Mouse (Mus musculus) liver, embryonic 13.5 days (tissue): Measurements from ENCODE around the gene Drap1. TPM values are rescaled to one million over a fixed set of nuclear protein-coding genes. Genes with fewer than 3 reads are reported as not detected.
A peak's percentile ranks its signal among the peaks of the same experiment; 100 is the strongest.

ENCODE experiments used
- ATAC-seq: fragments of 200-750 bp; cut with Nextera tagmentation; 2 replicates; pipeline ENCODE4 v1.8.0; 2017; ENCODE audit warnings: low read depth, mild to moderate bottlenecking, moderate number of reproducible peaks, moderate library complexity
- DNase-seq: peaks from one replicate; pipeline ENCODE4 v3.0.0; 2022
- H3K27ac ChIP-seq: fragments of 300-500 bp; sonication (generic); 2 replicates; pipeline ENCODE4 v1.5.1; 2015; ENCODE audit warnings: moderate library complexity, mild to moderate bottlenecking, inconsistent platforms
- H3K27me3 ChIP-seq: fragments of 300-500 bp; sonication (generic); 2 replicates; pipeline ENCODE4 v1.6.1; 2015; ENCODE audit warnings: mild to moderate bottlenecking, inconsistent platforms
- H3K36me3 ChIP-seq: fragments of 300-500 bp; sonication (generic); 2 replicates; pipeline ENCODE4 v1.6.1; 2015; ENCODE audit warnings: mild to moderate bottlenecking, inconsistent platforms
- H3K4me1 ChIP-seq: fragments of 300-500 bp; sonication (generic); replicated peaks from 2 replicates; pipeline ENCODE4 v1.6.1; 2015; ENCODE audit warnings: inconsistent platforms
- H3K4me2 ChIP-seq: fragments of 300-500 bp; sonication (generic); 2 replicates; pipeline ENCODE4 v1.6.1; 2015; ENCODE audit warnings: inconsistent platforms, mild to moderate bottlenecking, moderate library complexity
- H3K4me3 ChIP-seq: fragments of 300-500 bp; sonication (generic); replicated peaks from 2 replicates; pipeline ENCODE4 v1.5.1; 2015; ENCODE audit warnings: mild to moderate bottlenecking, inconsistent platforms
- H3K9ac ChIP-seq: fragments of 300-500 bp; sonication (generic); 2 replicates; pipeline ENCODE4 v1.6.1; 2015; ENCODE audit warnings: mild to moderate bottlenecking, inconsistent platforms
- H3K9me3 ChIP-seq: fragments of 300-500 bp; sonication (generic); replicated peaks from 2 replicates; pipeline ENCODE4 v1.6.1; 2016; ENCODE audit warnings: inconsistent platforms
- WGBS: fragments of 180-500 bp; shearing (Covaris S2); methylation state at CpG from one replicate; pipeline ENCODE4 v1.1.7; 2015; ENCODE audit not compliant: insufficient replicate concordance; 5-methylcytosine and 5-hydroxymethylcytosine counted together
- polyA plus RNA-seq: library from polyadenylated mRNA; unstranded; fragments of >200 nt; fragmentation: Nextera tagmentation; extraction: Ambion mirVana; gene quantifications from 2 replicates; pipeline ENCODE4 v1.2.1, GENCODE M21; 2015

Gene Drap1
- polyA plus RNA-seq, 1 experiment from 2014 or later: 90.0 TPM

DNA sequence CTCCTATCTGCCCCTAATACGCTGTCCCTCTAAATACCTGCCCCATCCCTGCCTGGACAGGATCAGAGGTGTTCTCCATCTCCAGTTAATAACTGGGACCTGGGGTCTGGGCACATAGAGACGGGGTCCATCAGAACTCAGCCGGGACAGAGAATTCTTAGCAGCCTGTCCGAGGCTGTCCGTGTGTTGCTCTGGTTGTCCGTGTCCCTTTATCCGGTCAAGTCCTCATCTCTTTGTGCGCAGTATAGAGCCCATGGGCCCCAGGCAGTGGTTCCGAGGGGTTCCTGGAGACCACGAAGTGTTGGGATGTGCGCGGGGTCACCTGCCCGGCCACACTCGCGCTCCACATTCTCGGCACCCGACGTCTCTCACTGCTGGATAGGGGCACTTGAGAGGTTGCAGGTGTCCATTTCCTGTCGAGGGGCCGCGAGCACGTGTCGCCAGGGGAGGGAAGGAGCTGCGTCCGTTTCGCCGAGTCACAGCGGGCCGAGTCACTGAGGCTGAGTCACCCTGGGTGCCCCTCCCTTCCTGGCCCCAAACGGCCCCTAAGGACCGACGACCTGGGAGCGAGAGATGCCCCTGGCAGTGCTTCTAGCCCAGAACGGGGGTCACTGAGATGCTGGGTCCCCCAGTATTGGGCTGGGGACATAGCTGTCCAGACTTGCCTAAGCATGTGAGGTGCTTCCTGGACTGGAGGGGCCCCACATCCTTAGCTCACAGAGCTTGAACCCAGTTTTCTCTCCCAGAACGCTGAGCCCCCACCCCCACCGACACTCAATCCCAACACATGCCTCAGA, 23.8 kb upstream of the Drap1 start:
- Histone ChIP-seq H3K4me1 (peaks cover 22% of the 10 kb centered on the region), H3K9me3 (no peaks in the 10 kb centered on the region), H3K4me2 (peak overlapping the region; percentile 87), H3K9ac (peak overlapping the region; percentile 49; the same call in 1 of the 2 replicates), H3K4me3 (peak overlapping the region; percentile 64), H3K27ac (no peak overlapping the region), H3K27me3 (peaks cover 71% of the 10 kb centered on the region), H3K36me3 (no peaks in the 10 kb centered on the region)
- ATAC-seq (peak; percentile 73), DNase-seq (peak; percentile 65)
- 6% methylated on average over 36 of the region's 36 CpGs for WGBS

DNA sequence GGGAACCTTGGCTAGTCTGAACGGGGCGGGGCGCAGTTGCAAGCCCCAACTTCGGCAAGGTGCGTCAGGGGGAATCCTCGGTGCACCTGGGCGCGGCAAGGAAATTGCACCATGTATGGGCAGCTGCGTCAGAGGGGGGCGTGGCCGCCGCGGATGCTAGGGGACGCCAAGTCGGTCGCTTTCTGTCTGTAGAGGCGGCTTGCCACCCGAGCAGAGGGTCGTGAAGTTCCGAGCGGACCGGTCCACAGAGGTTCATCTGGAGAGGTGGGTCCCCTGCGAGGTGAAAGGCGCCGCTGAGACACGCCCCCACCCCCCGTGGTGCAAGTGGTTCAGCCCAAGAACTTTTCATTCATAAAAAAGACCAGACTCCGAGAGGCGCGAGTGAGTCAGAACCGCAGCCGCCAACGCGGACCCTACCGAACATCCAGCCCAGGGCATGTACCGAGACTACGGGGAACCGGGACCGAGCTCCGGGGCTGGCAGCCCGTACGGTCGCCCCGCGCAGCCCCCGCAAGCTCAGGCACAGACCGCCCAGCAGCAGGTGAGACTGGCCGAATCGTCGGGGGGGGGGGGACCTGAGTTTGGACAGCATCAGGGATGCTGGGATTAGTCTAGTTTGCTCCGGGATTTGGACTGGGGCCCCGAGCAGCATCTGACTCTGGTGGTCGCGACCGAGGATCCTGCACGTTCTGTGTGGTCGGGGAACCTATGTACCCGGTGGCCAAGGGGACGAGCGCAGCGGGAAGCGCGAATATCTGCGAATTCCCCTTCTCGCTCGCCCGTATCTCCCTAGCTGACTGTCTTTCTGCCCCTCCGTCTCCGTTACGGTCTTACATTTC, 23.0 kb upstream of the Drap1 start, which contains the start of gene Fosl1:
Gene Fosl1 (plus strand): TSS at position 33 of the 839 bp plus-strand sequence.
- Histone ChIP-seq H3K4me2 (peak within 1 kb of the TSS; percentile 87), H3K9me3 (no peaks in the 10 kb centered on the region), H3K27me3 (peaks cover 71% of the 10 kb centered on the region), H3K27ac (no peak within 1 kb of the TSS), H3K4me1 (peaks cover 22% of the 10 kb centered on the region), H3K36me3 (no peaks in the 10 kb centered on the region), H3K4me3 (peak within 1 kb of the TSS; percentile 64), H3K9ac (peak within 1 kb of the TSS; percentile 49)
- 1% methylated on average over 70 of the region's 70 CpGs for WGBS
- DNase-seq (peak; percentile 60), ATAC-seq (peak; percentile 57)

DNA sequence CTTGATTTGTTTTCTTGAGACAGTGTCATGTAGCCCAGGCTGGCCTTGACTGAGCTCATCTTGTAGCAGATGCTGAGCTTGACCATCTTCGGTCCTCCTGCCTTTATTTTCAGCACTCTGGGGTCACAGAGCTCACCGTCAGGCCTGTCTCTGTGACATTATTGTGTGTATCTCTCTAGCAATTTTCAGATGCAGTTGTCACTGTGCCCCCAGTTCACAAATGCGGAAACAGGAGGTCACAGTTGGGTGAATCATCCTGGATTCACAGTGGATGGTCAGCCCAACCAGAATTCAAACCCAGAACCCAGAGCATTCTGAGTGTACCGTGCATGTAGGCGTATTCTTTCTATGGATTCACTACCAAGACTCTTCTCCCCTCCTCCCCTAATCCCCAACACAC, 21.0 kb upstream of the Drap1 start:
- Histone ChIP-seq H3K36me3 (no peaks in the 10 kb centered on the region), H3K27me3 (peaks cover 71% of the 10 kb centered on the region), H3K4me2 (no peak overlapping the region), H3K9me3 (no peaks in the 10 kb centered on the region), H3K4me3 (no peak overlapping the region), H3K9ac (no peak overlapping the region), H3K27ac (no peak overlapping the region), H3K4me1 (peaks cover 22% of the 10 kb centered on the region)
- DNase-seq (no peak), ATAC-seq (no peak)
- WGBS: 80% methylated on average over 5 of the region's 5 CpGs

DNA sequence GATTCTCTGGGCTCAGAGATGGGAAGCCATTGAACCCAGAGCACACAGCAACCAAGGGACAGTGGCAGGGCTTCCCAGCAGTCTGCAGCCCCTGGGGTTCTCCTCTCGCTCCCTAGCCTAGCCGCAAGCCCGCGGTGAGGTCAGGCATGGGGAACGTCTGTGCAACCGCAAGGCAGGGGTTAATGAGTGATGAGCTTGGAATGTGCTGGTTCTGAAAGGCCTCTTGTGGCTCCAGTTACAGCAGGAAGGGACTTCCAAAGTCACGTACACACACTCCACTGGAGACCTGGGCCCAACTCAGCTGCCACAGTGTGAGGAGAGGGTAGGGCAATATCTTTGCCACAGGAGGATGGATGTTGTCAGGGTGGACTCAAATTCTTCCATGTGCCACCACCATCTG, 20.2 kb upstream of the Drap1 start:
- 40% methylated on average over 7 of the region's 7 CpGs for WGBS
- ATAC-seq (no peak), DNase-seq (no peak)
- Histone ChIP-seq H3K36me3 (no peaks in the 10 kb centered on the region), H3K4me1 (peaks cover 22% of the 10 kb centered on the region), H3K27me3 (peaks cover 64% of the 10 kb centered on the region), H3K27ac (no peak overlapping the region), H3K9me3 (peaks cover 5% of the 10 kb centered on the region), H3K9ac (no peak overlapping the region), H3K4me2 (no peak overlapping the region), H3K4me3 (no peak overlapping the region)

DNA sequence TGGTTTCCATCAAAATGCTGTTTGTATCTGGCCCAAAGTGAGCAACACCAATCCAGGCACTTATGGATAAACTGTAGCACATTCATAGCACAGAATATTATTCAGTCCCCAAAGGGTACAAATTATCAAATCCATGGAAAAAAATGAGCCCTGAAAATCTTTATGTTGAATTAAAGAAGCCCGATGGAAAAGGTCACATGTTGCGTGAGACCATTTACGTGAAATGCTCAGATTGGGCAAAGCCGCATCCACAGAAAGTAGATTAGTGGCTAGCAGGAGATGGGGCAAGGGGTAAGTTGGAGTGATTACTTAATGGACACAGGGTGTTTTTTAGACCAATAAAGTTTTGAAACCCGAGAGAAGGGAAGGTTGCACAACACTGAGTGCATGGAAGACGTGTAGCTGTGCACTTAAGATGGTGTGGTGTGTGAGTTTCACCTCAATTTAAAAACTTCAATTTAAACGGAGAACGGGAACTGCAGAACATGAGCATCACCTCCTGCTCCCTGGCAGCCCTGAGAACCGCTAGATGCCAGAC, 19.7 kb upstream of the Drap1 start:
- peaks cover 5% of the 10 kb centered on the region for H3K9me3 ChIP-seq
- H3K27ac ChIP-seq: no peak overlapping the region
- H3K9ac ChIP-seq: no peak overlapping the region
- no peak for ATAC-seq
- H3K4me1 ChIP-seq: peaks cover 22% of the 10 kb centered on the region
- H3K4me2 ChIP-seq: no peak overlapping the region
- H3K36me3 ChIP-seq: no peaks in the 10 kb centered on the region
- H3K27me3 ChIP-seq: peaks cover 59% of the 10 kb centered on the region
- no peak overlapping the region for H3K4me3 ChIP-seq
- 57% methylated on average over 9 of the region's 9 CpGs for WGBS
- no peak for DNase-seq

DNA sequence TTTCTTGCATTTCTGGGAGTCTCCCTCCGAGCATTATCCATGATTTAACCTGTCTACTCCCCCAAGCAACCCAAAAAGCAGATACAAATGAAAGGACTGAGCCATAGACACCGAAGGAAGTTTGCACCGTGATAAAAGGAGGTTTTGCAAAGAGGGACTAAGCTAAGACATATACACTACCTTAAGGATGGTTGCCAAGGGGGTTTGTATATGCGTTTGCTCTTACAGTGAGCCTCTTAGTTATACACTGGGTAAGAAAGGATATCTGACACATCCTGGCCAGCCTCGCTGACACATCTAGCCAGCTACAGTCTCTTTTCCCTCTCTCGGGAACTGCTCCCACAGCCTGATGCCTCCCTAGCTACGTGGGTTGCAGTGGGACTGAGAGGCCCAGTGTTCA, 9.2 kb upstream of the Drap1 start:
- H3K4me3 ChIP-seq: no peak overlapping the region
- H3K27me3 ChIP-seq: no peaks in the 10 kb centered on the region; the same call in 1 of the 2 replicates
- peak overlapping the region; percentile 79 for H3K4me2 ChIP-seq
- H3K4me1 ChIP-seq: peaks cover 20% of the 10 kb centered on the region
- no peaks in the 10 kb centered on the region for H3K9me3 ChIP-seq
- H3K36me3 ChIP-seq: no peaks in the 10 kb centered on the region
- ATAC-seq (no peak), DNase-seq (no peak)
- H3K27ac ChIP-seq: peak overlapping the region; percentile 60; the same call in 1 of the 2 replicates
- 52% methylated on average over 7 of the region's 7 CpGs for WGBS
- peak overlapping the region; percentile 60; the same call in 1 of the 2 replicates for H3K9ac ChIP-seq

DNA sequence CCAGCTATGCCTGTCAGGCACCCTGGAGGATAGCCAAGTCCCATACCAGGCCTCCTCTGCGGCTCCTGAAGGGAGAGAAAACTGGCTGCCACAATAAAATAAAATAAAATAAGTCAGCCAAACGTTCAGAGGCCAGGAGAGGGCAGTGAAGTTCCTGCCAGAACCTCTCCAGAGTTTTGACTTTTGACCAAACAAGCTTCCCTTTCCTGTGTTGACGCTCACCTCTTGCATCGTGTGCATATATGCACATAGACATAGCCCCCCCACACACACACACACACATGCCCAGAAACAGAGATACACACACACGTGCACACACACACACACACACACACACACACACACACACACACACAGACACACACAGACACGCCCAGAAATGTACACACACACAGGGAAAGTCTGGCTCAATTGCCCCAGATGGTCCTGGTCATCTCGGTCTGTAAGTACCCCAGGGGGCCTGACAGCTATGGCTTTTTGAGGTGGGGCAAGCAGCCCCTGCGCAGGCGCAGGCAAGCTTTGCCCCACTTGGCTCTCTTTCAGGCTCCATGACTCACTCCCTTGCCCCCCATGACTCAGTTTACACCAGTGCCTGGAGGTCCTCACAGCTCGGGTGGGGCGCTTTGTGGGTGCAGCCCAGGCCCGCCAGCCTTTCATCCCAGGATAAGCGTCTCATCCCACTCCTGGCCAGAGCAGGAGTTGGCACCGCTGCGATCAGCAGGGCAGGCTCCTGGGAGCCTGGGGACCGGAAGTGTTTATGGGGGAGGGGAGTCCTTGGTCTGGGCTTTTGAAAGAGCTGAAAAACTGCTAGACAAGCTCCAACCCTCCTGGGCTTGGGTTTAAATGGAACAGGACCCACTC, 8.4 kb upstream of the Drap1 start:
- DNase-seq (no peak), ATAC-seq (peak; percentile 60)
- peak overlapping the region; percentile 60 for H3K27ac ChIP-seq
- 5% methylated on average over 16 of the region's 16 CpGs for WGBS
- H3K9me3 ChIP-seq: no peaks in the 10 kb centered on the region
- H3K36me3 ChIP-seq: no peaks in the 10 kb centered on the region
- no peaks in the 10 kb centered on the region; the same call in 1 of the 2 replicates for H3K27me3 ChIP-seq
- peaks cover 20% of the 10 kb centered on the region for H3K4me1 ChIP-seq
- peak overlapping the region; percentile 79 for H3K4me2 ChIP-seq
- H3K4me3 ChIP-seq: peak overlapping the region; percentile 51
- peak overlapping the region; percentile 60 for H3K9ac ChIP-seq

DNA sequence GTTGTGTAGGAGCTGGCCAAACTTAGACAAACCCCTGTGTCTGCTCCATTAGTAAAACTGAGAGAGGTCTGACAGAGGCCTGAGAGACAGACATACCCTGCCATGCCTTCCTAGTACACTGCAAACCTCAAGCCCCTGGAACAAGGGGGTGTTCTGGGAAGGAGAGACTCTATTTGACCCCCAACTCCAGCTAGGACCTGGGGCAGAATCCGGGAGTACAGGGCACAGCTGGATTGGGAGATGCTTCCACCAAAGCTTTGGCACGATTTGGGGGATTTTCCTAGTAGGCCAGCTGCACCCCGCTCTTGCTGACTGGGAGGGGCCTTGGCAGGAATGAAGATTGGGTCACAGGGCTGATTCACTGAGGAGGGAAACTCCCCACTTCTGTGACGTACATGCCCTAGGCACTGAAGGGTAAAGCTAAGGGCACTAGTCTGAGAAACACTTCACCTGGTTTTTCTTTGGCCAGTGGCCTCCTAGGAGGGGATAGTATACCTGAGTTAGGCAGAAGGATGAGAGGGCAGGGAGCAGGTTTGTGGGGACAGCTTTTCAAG, 7.2 kb upstream of the Drap1 start:
- 61% methylated on average over 4 of the region's 4 CpGs for WGBS
- Histone ChIP-seq H3K9ac (no peak overlapping the region), H3K4me3 (no peak overlapping the region), H3K4me2 (no peak overlapping the region), H3K9me3 (no peaks in the 10 kb centered on the region), H3K36me3 (peaks cover 4% of the 10 kb centered on the region), H3K4me1 (peaks cover 27% of the 10 kb centered on the region), H3K27ac (no peak overlapping the region), H3K27me3 (no peaks in the 10 kb centered on the region; the same call in 1 of the 2 replicates)
- no peak for ATAC-seq
- no peak for DNase-seq

DNA sequence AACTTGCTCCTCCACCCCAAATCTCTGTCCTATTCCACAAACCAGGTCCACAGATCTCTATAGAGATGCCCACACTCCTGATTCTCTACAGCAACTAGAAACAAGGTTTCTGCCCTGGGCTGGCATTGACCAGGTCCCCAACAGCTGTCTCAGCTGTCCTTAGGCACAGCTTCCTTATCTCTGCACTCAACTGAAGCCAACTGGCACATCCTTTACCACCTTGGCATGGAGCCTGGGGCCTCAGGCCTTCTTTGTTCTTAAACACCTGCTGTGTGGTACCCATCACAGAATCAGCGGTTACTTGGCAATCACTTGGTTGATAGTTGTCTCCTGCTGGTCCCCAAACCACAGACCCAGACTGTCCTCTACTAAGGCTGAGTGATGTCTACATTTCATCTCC, 5.6 kb upstream of the Drap1 start:
- H3K27ac ChIP-seq: no peak overlapping the region
- no peak for ATAC-seq
- peaks cover 14% of the 10 kb centered on the region for H3K36me3 ChIP-seq
- H3K4me2 ChIP-seq: no peak overlapping the region
- H3K4me1 ChIP-seq: peaks cover 42% of the 10 kb centered on the region
- H3K9me3 ChIP-seq: no peaks in the 10 kb centered on the region
- no peak for DNase-seq
- no peak overlapping the region for H3K9ac ChIP-seq
- no peak overlapping the region for H3K4me3 ChIP-seq
- WGBS: 95% methylated on average over 1 of the region's 1 CpGs
- H3K27me3 ChIP-seq: no peaks in the 10 kb centered on the region; the same call in 1 of the 2 replicates

DNA sequence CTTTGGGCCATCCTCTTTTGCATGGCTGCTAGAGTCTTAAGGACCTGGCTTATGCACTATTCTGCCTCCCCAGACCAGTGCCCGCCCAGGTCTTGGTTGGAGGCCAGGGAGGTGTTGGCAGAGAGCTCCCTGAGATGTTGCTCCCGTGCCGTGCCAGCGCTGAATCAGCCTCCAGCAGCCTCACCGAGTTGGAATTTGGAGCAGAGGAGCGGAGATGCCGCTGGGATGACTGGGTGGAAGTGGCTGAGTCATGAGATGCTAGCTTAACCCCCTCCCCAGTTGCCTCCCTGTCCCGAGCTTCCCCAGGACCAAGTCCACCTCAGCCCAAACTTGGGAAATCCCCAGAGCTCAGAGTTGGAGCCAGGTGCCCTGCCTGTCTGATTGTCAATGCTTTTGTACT, 5.0 kb upstream of the Drap1 start:
- no peak overlapping the region for H3K4me2 ChIP-seq
- no peaks in the 10 kb centered on the region for H3K27me3 ChIP-seq
- H3K4me1 ChIP-seq: peaks cover 42% of the 10 kb centered on the region
- no peaks in the 10 kb centered on the region for H3K9me3 ChIP-seq
- 67% methylated on average over 8 of the region's 8 CpGs for WGBS
- no peak overlapping the region for H3K9ac ChIP-seq
- no peak overlapping the region for H3K4me3 ChIP-seq
- peaks cover 14% of the 10 kb centered on the region for H3K36me3 ChIP-seq
- no peak for DNase-seq
- no peak overlapping the region for H3K27ac ChIP-seq
- ATAC-seq: no peak
